Mouse (Mus musculus): ENCODE measurements around the gene Dnaic1. TPM values are rescaled to one million over a fixed set of nuclear protein-coding genes. Genes with fewer than 3 reads are reported as not detected.

Dnaic1 gene
- total and polyA plus RNA-seq, 3 experiments = 0.34 to 4.1 (median 0.89) TPM

GRCm38 (mm10) chr4:41639913-41640507, 70.4 kb downstream of the Dnaic1 start, which contains the start of gene Enho:
Gene Enho, minus strand, starts transcription at chr4:41640324.
- no peaks in the 10 kb centered on the region for H3K36me3 ChIP-seq (replicated peaks in 1 of 2; ENCODE audit: control insufficient read depth in 1 of 2, insufficient read depth in 1 of 2, low read length in 1 of 2)
- peak within 1 kb of the TSS; percentile 84 for H3K4me2 ChIP-seq (ENCODE audit: insufficient read depth, low read depth, poor library complexity, severe bottlenecking)
- H3K9me3 ChIP-seq (replicated peaks; ENCODE audit: low read length) = peaks cover 21% of the 10 kb centered on the region
- peak; percentile 99 for TF ChIP-seq UBTF (IDR thresholded peaks at IDR 0.05; ENCODE audit: low read depth, low read length)
- TF ChIP-seq BHLHE40 (IDR thresholded peaks at IDR 0.05; ENCODE audit: low read depth, low read length) = 0 out of 2 replicates have a peak, but pooled peaks have one; percentile 18
- no peak for TF ChIP-seq MAX (IDR thresholded peaks at IDR 0.05; ENCODE audit: low read length)
- TF ChIP-seq USF2 (conservative IDR thresholded peaks at IDR 0.05; ENCODE audit: low read depth, low read length) = no peak
- no peak for TF ChIP-seq MAFK (IDR thresholded peaks at IDR 0.05; ENCODE audit: insufficient replicate concordance, low read length)
- TF ChIP-seq CTCF (conservative IDR thresholded peaks at IDR 0.05 in 1 of 2, IDR thresholded peaks at IDR 0.05 in 1 of 2; ENCODE audit: low read depth in 2 of 2, low read length in 2 of 2) = no peak
- TF ChIP-seq TCF12 (IDR thresholded peaks at IDR 0.05; ENCODE audit: low read depth, low read length) = 0 out of 2 replicates have a peak, but pooled peaks have one; percentile 15
- no peak for TF ChIP-seq JUND (conservative IDR thresholded peaks at IDR 0.05; ENCODE audit: low read depth, low read length)
- TF ChIP-seq ZNF384 (IDR thresholded peaks at IDR 0.05; ENCODE audit: low read depth, low read length) = no peak
- peak; percentile 69 for DNase-seq (ENCODE audit: extremely low read depth)
- H3K9ac ChIP-seq (ENCODE audit: insufficient read depth, low read depth) = peak within 1 kb of the TSS; percentile 55
- dilution Hi-C loops (cut with MboI; ENCODE audit: extremely low pct_ligation_motif_present, extremely low pct_unique_long_range_greater_than_20kb, low sequenced_read_pairs) = no loop called here
- peak within 1 kb of the TSS in 2 of 3 experiments; percentile 9 to 44 for H3K4me3 ChIP-seq (replicated peaks in 1 of 3; ENCODE audit: low read depth in 2 of 3, low read length in 2 of 3, poor library complexity in 1 of 3)
- H3K79me2 ChIP-seq (replicated peaks; ENCODE audit: control insufficient read depth, extremely low read depth, insufficient read depth, poor library complexity, severe bottlenecking) = no peaks in the 10 kb centered on the region
- in situ Hi-C loops (cut with MboI; ENCODE audit: low pct_ligation_motif_present, low pct_unique_long_range_greater_than_20kb, low sequenced_read_pairs) = no loop called here
- no peak within 1 kb of the TSS for H3K27ac ChIP-seq (ENCODE audit: insufficient read depth, low read depth)
- peaks cover 5 to 18% of the 10 kb centered on the region in 2 experiments; a peak in 3 of 4 replicates for H3K4me1 ChIP-seq (ENCODE audit: control insufficient read depth in 1 of 2, insufficient read depth in 2 of 2)
- peaks cover 58% of the 10 kb centered on the region for H3K27me3 ChIP-seq (replicated peaks)

- Histone ChIP-seq H3K4me2 (ENCODE audit: insufficient read depth, low read depth, poor library complexity, severe bottlenecking) (no peak overlapping the region), H3K27ac (ENCODE audit: insufficient read depth, low read depth) (no peak overlapping the region), H3K9me3 (replicated peaks; ENCODE audit: low read length) (peaks cover 21% of the 10 kb centered on the region), H3K4me3 (replicated peaks in 1 of 3; ENCODE audit: low read depth in 2 of 3, low read length in 2 of 3, poor library complexity in 1 of 3) (no peak overlapping the region), H3K79me2 (replicated peaks; ENCODE audit: control insufficient read depth, extremely low read depth, insufficient read depth, poor library complexity, severe bottlenecking) (no peaks in the 10 kb centered on the region), H3K9ac (ENCODE audit: insufficient read depth, low read depth) (no peak overlapping the region), H3K4me1 (ENCODE audit: control insufficient read depth in 1 of 2, insufficient read depth in 2 of 2) (peaks cover 5 to 9% of the 10 kb centered on the region in 2 experiments; a peak in 3 of 4 replicates), H3K36me3 (replicated peaks in 1 of 2; ENCODE audit: control insufficient read depth in 1 of 2, insufficient read depth in 1 of 2, low read length in 1 of 2) (no peaks in the 10 kb centered on the region), H3K27me3 (replicated peaks) (peaks cover 60% of the 10 kb centered on the region)
- dilution Hi-C loops (cut with MboI; ENCODE audit: extremely low pct_ligation_motif_present, extremely low pct_unique_long_range_greater_than_20kb, low sequenced_read_pairs) = no loop called here
- no peak for DNase-seq (ENCODE audit: extremely low read depth)
- TF ChIP-seq JUN (IDR thresholded peaks at IDR 0.05; ENCODE audit: insufficient read depth, low read depth, low read length) = no peak
- no peak for TF ChIP-seq POLR2A (IDR thresholded peaks at IDR 0.05; ENCODE audit: low read depth, low read length)
- TF ChIP-seq TCF12 (IDR thresholded peaks at IDR 0.05; ENCODE audit: low read depth, low read length) = no peak
- TF ChIP-seq ZMIZ1 (IDR thresholded peaks at IDR 0.05; ENCODE audit: low read depth, low read length) = no peak
- TF ChIP-seq HCFC1 (IDR thresholded peaks at IDR 0.05; ENCODE audit: low read depth, low read length) = no peak
- TF ChIP-seq KAT2A (IDR thresholded peaks at IDR 0.05; ENCODE audit: insufficient replicate concordance, low read length) = no peak
- no peak for TF ChIP-seq USF2 (conservative IDR thresholded peaks at IDR 0.05; ENCODE audit: low read depth, low read length)
- TF ChIP-seq UBTF (IDR thresholded peaks at IDR 0.05; ENCODE audit: low read depth, low read length) = no peak
- no peak for TF ChIP-seq NRF1 (IDR thresholded peaks at IDR 0.05; ENCODE audit: low read depth, low read length)
- no peak for TF ChIP-seq GABPA (IDR thresholded peaks at IDR 0.05; ENCODE audit: insufficient replicate concordance, low read depth, low read length)
- in situ Hi-C loops (cut with MboI; ENCODE audit: low pct_ligation_motif_present, low pct_unique_long_range_greater_than_20kb, low sequenced_read_pairs) = no loop called here
Observed at GRCm38 (mm10) chr4:41641199-41641822, 71.7 kb downstream of the Dnaic1 start.

Measured in CH12.LX (cell line).